Mouse (Mus musculus) heart, postnatal 4 days (tissue): ENCODE data around the gene Gpr4. TPM values are rescaled to one million over a fixed set of nuclear protein-coding genes. Genes with fewer than 3 reads are reported as not detected.

Experiments used
- DNase-seq: peaks from one replicate; pipeline ENCODE4 v3.0.0; 2021
- total RNA-seq, 2 experiments: library from RNA; stranded (reverse); gene quantifications; 2 replicates each; pipeline ENCODE4 v1.2.3; 2021

Gpr4 gene
- total RNA-seq, 2 experiments from 2014 or later = 6.7 to 8.1 TPM

- DNase-seq = no peak
These were observed 17.1 kb downstream of the Gpr4 start for GRCm38 (mm10) chr7:19229404-19229803.

- DNase-seq = no peak
These were observed 17.8 kb downstream of the Gpr4 start for GRCm38 (mm10) chr7:19230041-19230580.

DNA sequence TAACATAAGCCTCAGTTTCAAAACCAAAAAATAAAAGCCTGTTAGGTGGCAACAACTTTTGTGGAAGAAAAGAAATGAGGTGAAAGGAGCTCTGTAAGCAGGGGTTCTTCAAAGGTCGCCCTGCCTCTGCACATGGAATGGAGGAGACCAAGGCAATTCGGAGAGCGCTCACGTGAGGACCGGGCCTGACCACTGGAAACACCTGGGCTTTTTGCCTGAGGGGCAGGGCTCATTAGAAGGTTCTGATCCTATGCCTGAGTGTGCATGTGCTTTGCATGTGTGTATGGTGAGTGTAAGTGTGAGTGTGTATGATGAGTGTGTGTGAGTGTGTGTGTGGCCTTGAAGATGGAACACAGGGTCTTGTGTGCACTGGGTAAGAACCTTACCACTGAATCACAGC lies 18.6 kb downstream of the Gpr4 start:
- DNase-seq = no peak

DNA sequence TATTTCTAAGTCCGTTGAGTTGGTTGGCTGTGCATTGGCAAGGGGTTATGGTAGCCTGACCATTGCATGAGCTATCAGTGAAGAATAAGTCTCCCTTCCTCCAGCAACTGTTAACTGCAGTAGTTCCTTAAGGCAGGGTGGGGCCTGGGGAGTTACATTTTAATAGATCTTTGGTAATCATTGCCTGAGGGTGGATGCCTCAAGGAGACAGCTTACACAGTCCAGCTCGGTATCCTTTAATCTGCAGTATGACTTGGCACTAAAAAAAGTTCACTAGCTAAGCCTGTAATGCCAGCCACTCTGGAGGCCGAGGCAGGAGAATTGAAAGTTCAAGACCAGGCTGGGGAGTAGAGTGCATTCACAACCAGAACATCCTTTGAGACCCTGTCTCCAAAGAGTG lies 19.5 kb downstream of the Gpr4 start:
- DNase-seq = no peak

DNA sequence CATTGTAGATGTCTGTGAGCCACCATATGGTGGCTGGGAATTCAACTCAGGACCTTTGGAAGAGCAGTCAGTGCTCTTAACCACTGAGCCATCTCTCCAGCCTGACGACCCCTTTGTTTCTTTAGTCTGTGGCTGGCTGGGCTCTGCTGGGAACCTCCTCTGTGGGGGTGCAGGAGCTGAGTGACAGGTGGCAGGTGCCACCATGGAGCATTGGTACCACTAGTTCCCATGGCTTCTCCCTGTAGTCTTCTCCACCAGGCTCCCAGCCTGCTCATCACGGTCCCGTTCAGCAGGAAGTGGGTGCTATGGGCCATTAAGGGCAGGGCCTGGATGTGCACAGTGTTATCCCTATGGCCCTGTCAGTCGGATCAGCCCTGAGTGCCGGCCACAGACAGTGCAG lies 22.3 kb downstream of the Gpr4 start:
- no peak for DNase-seq

DNA sequence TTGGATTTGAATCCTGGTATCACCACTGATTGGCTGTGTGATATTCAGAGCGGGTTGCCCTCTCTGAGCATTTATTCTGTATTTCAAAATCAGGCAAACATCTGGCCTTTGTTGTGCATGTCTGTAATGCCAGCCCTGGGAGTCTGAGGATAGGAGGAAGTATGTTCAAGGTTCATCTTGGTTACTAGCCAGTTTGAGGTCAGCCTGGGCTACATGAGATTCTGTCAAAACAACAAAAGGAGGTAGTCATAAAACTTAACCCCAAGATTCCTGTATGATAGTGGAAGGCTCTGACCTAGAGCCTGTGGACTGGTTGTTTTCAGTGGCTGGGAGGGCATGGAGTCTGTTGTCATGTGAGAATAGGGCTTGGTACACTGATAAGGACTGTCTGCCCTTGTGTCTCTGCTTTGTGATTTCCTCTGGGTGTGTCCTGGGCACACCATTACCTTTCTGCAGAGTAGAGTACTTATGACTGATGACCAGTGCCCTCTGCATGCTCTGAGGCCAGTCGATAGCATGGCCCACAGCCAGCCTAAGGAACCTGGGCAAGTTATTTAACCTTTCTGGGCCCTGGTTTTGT lies 22.8 kb downstream of the Gpr4 start:
- DNase-seq = no peak

DNA sequence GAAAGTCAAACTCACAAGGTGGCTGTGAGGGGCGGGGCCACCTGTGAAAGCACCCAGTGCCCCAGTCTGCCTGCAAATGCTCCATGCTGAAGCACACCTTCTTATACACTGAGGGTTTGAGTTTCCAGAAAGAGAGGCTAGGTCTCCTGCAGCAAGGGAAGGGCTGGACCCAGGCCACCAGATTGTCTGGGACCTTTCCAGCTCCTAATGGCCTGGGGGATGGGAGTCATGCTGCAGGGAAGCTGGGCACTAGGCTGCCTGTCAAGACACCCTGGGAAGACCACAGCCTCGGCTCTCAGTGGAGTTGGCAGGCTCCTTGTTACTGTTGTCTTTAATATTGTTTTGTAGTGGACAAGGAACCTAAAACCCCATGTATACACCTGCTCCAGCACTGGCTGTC lies 24.1 kb downstream of the Gpr4 start:
- peak; percentile 60 for DNase-seq

DNA sequence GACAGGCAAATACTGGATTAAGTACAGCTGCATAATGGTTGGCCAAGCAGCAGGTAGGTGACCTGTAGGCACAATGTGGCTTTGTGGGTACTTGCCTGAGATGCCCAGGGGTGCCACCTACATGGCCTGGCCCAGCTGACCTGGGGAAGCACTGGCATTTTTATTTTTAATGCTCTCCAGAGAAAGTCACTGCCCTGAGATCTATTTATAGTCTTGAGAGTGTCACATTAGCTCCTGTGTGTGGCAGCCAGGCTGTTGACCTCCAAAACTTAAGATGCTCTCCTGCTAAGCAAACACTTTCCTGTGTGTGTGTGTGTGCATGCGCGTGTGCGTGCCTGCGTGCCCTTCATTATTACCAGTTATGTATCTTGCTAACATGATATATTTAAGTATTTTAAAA lies 26.0 kb downstream of the Gpr4 start:
- no peak for DNase-seq

GRCm38 (mm10) chr7:19239423-19239822 lies 27.1 kb downstream of the Gpr4 start:
- peak; percentile 95 for DNase-seq

DNA sequence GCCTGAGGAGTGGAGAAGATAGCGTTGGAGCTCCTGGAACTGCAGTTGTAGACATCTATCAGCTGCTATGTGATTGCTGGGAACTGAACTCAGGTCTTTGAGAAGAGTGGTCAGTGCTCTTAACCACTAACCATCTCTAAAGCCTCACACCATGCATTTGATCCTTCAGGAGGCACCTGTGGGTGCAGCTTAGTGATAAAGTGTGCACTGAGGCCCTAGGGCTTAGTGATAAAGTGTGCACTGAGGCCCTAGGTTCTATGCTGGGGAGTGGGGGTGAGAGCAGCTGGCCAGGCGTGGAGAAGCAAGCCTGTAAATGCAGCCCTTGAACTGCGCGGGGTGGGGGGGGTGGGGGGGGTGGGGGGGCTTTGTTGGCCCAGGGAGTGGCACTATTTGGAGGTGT lies 27.6 kb downstream of the Gpr4 start:
- DNase-seq = no peak

- no peak for DNase-seq
These were observed 28.6 kb downstream of the Gpr4 start for GRCm38 (mm10) chr7:19240905-19241463.

GRCm38 (mm10) chr7:19242005-19242404 lies 29.7 kb downstream of the Gpr4 start:
- DNase-seq = no peak

DNA sequence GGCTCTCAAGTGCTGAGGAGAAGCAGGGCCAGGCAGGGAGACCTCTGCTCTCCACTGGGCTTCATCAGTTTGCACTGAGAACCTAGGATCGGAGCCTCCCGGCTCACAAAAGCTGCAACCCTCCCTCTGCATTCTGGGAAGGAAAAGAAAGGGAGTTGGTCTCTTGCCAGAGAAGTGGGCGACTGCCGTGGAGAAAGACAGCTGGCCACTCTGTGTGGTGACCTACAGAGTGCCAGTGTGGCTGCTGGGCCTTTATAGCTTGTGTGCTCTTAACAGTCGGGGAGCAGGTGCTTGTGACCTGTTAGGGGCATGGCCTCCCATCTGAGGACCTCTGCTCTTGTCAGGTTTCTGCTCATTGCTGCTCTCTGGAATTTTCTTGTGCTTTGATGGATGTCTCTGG lies 31.5 kb downstream of the Gpr4 start:
- DNase-seq = no peak

DNA sequence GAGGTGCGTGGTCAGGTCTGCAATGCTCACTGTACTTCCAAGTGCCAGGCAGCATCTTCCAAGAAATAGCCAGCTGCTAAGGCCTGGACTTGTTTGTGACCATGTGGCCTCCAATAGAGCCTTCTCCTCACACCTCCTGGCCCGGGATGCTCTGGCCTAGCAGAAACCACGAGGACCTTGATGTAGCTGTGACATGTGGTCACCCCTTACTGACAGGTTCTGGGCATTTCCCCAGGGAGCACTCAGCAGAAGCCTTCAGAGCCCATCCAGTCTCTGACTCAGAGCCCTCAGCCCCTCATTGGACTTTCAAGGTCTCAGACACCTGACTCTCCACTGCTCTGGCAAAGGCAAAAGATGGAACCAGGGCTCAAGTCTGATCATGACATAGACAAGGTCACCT lies 32.7 kb downstream of the Gpr4 start:
- no peak for DNase-seq

DNA sequence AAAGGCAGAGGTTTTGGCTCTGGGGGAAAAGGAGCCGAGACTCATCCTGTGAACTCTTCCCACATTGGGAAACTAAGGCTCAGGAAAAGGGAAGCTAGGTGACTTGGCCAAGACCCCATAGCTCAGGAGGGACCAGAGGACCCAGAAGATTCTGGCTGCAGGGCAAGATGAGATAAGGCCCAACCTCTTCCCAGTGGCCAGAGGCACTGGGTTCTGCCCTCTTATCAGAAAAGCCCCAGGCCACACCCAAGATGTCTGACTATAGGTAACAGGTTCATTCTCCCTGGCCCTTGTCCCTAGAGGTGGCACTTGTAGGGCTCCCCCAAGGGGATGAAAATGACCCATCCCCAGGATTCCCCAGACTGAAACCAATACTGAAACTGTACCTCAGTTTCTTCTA lies 34.5 kb downstream of the Gpr4 start:
- DNase-seq = no peak

DNA sequence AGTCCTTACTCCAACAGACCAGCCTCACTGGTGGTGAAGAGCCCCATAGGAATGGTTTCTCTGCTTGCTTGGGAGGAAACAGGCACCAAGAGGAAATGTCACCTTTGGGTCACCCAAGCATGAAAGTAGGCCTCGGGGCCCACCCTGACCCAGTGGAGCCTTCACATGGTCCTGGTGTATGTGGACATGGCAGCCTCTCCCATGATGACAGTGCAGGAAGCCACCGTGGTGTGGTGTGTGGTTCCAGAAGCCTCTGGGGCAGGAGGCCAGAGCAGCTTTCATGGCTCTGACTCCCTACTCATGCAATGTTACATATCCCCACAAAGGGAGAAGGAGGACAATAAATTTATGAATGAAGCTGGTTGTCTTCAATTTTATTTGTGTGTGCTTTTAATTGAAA lies 35.2 kb downstream of the Gpr4 start:
- no peak for DNase-seq

- no peak for DNase-seq
These were observed 39.7 kb downstream of the Gpr4 start for GRCm38 (mm10) chr7:19252078-19252477.

GRCm38 (mm10) chr7:19253437-19253836 lies 41.1 kb downstream of the Gpr4 start:
- no peak for DNase-seq

DNA sequence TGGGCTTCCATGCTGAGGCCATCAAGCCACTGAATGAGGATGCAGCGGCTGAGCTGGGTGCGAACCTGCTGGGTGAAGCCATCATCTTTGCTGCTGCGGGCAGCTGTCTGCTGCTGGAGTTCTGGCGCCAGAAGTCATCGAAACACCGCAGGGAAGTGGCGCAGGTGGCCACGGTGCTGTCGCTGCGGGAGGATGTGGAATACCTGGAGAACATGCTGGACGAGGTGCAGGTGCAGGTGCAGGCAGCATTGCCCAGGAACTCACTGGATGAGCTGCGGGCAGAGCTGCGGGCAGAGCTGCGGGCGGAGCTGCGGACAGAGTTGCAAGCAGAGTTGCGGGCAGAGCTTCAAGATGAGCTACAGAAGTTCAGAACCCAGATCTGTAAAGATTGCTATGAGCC lies 43.1 kb downstream of the Gpr4 start:
- DNase-seq = no peak

- DNase-seq = no peak
These were observed 44.2 kb downstream of the Gpr4 start for GRCm38 (mm10) chr7:19256567-19256966.

GRCm38 (mm10) chr7:19257390-19258022 lies 45.2 kb downstream of the Gpr4 start:
- DNase-seq = peak; percentile 73

DNA sequence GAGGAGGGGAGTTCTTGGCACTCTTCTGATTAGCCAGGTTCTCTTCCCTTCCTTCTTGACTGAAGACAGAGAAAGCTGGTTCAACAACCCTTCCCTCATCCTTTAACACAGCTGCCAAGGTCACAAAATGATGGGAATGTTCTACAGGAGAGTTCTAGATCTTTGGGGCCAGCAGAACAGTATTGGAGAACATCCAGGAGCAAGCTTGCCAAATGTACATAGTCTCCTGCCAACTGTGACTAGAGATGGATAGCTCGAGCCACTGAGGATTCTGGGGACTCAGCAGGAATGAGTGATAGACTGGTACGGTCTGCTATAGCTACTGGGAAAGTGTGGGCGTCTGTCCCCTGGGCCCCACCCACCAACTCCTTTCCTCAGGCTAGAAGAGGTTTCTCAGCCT lies 46.0 kb downstream of the Gpr4 start:
- DNase-seq = peak; percentile 35

DNA sequence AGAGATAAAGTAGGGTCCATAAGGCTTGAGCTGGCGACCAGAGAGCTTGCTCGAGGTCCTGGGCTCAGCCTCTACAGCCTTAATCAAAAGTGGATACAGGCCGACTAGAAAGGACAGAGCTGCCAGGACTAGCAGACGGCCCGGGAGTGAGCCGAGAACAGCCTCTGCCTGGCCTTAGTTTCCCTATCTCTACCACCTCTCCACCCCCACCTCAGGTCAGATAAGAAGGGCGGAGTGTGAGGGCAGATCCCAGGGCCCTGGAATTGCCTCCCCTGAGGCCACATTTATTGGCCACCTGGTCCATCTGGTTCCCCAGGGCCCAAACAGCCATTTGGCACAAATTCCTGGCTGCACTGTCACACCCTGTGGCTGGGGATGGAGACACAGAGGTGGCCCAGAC lies 52.8 kb downstream of the Gpr4 start:
- DNase-seq = no peak
